Mouse (Mus musculus) thymus, postnatal 36 days (tissue): Measurements from ENCODE around the gene Clec2g.

Source experiments
- DNase-seq, 2 experiments: peaks; one replicate each; pipeline ENCODE4 v3.0.0; 2022; ENCODE audit warnings: mixed read lengths in 2 of 2

Clec2g gene

GRCm38 (mm10) chr6:129027451-129028248 lies 93.5 kb downstream of the Clec2g start:
- no peak for DNase-seq

- no peak for DNase-seq
These were observed 96.1 kb downstream of the Clec2g start for GRCm38 (mm10) chr6:129030175-129030824.

- no peak for DNase-seq
These were observed 96.8 kb downstream of the Clec2g start for GRCm38 (mm10) chr6:129030964-129031363.

DNA sequence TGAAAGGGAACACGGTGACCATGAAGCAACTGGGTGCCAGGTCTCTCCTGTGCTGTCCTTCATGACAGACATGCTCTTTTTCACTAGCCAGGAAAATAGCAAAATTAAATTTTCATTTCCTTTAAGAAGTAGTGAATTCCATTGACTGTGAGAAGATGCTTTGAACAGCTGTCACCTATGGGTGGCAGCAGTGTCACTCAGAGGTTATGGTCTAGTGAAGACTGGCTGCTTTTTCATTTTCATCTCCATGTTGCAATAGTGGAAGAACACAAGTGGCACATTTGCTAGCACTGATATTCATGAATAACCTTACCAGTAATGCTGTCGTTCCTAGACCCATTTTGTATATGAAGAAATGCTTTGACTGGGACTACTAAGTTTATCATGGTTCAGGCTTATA lies 99.2 kb downstream of the Clec2g start:
- DNase-seq = peak; percentile 41 to 47
